Mouse (Mus musculus): ENCODE results near the gene Lrmda. TPM values are rescaled to one million over a fixed set of nuclear protein-coding genes. Genes with fewer than 3 reads are reported as not detected.

Lrmda gene
- polyA plus RNA-seq, 1 experiment from 2014 or later, result 1.8 TPM

GRCm38 (mm10) chr14:22899312-22899711 is 879.8 kb downstream of the Lrmda start:
- Histone ChIP-seq H3K4me1 (replicated peaks; ENCODE audit: control insufficient read depth, insufficient read depth, low read length) (no peaks in the 10 kb centered on the region), H3K27ac (ENCODE audit: low read depth, low read length) (no peak overlapping the region), H3K36me3 (ENCODE audit: control insufficient read depth, insufficient read depth) (no peaks in the 10 kb centered on the region), H3K9me3 (ENCODE audit: control insufficient read depth) (no peaks in the 10 kb centered on the region), H3K4me2 (replicated peaks; ENCODE audit: low read depth) (no peak overlapping the region), H3K27me3 (replicated peaks; ENCODE audit: control insufficient read depth, insufficient read depth, low read length) (no peaks in the 10 kb centered on the region), H3K4me3 (ENCODE audit: low read depth, low read length) (no peak overlapping the region), H3K9ac (ENCODE audit: low read depth, low read length) (no peak overlapping the region)
- no peak for ATAC-seq
- no peak for TF ChIP-seq CTCF (IDR thresholded peaks at IDR 0.05; ENCODE audit: low read depth)
- 96% methylated on average over 1 of the region's 1 CpGs for WGBS

GRCm38 (mm10) chr14:22902116-22902515 is 882.6 kb downstream of the Lrmda start:
- H3K36me3 ChIP-seq (ENCODE audit: control insufficient read depth, insufficient read depth), result no peaks in the 10 kb centered on the region
- H3K4me2 ChIP-seq (replicated peaks; ENCODE audit: low read depth), result no peak overlapping the region
- WGBS, result 100% methylated on average over 1 of the region's 1 CpGs
- no peak overlapping the region for H3K27ac ChIP-seq (ENCODE audit: low read depth, low read length)
- no peak for ATAC-seq
- H3K4me3 ChIP-seq (ENCODE audit: low read depth, low read length), result no peak overlapping the region
- H3K9ac ChIP-seq (ENCODE audit: low read depth, low read length), result no peak overlapping the region
- no peaks in the 10 kb centered on the region for H3K9me3 ChIP-seq (ENCODE audit: control insufficient read depth)
- no peak for TF ChIP-seq CTCF (IDR thresholded peaks at IDR 0.05; ENCODE audit: low read depth)
- no peaks in the 10 kb centered on the region for H3K4me1 ChIP-seq (replicated peaks; ENCODE audit: control insufficient read depth, insufficient read depth, low read length)
- no peaks in the 10 kb centered on the region for H3K27me3 ChIP-seq (replicated peaks; ENCODE audit: control insufficient read depth, insufficient read depth, low read length)

- Histone ChIP-seq H3K9me3 (ENCODE audit: control insufficient read depth) (no peaks in the 10 kb centered on the region), H3K36me3 (ENCODE audit: control insufficient read depth, insufficient read depth) (no peaks in the 10 kb centered on the region), H3K27me3 (replicated peaks; ENCODE audit: control insufficient read depth, insufficient read depth, low read length) (no peaks in the 10 kb centered on the region), H3K4me3 (ENCODE audit: low read depth, low read length) (no peak overlapping the region), H3K9ac (ENCODE audit: low read depth, low read length) (no peak overlapping the region), H3K4me1 (replicated peaks; ENCODE audit: control insufficient read depth, insufficient read depth, low read length) (no peaks in the 10 kb centered on the region), H3K4me2 (replicated peaks; ENCODE audit: low read depth) (no peak overlapping the region), H3K27ac (ENCODE audit: low read depth, low read length) (no peak overlapping the region)
- ATAC-seq, result no peak
- WGBS, result 91% methylated on average over 2 of the region's 2 CpGs
- no peak for TF ChIP-seq CTCF (IDR thresholded peaks at IDR 0.05; ENCODE audit: low read depth)
Measured at GRCm38 (mm10) chr14:22902914-22903313, 883.4 kb downstream of the Lrmda start.

GRCm38 (mm10) chr14:22905741-22906667 is 886.5 kb downstream of the Lrmda start:
- H3K4me3 ChIP-seq (ENCODE audit: low read depth, low read length), result no peak overlapping the region
- no peak overlapping the region for H3K27ac ChIP-seq (ENCODE audit: low read depth, low read length)
- 77% methylated on average over 7 of the region's 7 CpGs for WGBS
- no peaks in the 10 kb centered on the region for H3K36me3 ChIP-seq (ENCODE audit: control insufficient read depth, insufficient read depth)
- no peaks in the 10 kb centered on the region for H3K4me1 ChIP-seq (replicated peaks; ENCODE audit: control insufficient read depth, insufficient read depth, low read length)
- no peaks in the 10 kb centered on the region for H3K27me3 ChIP-seq (replicated peaks; ENCODE audit: control insufficient read depth, insufficient read depth, low read length)
- H3K9ac ChIP-seq (ENCODE audit: low read depth, low read length), result no peak overlapping the region
- no peaks in the 10 kb centered on the region for H3K9me3 ChIP-seq (ENCODE audit: control insufficient read depth)
- no peak overlapping the region for H3K4me2 ChIP-seq (replicated peaks; ENCODE audit: low read depth)
- ATAC-seq, result no peak
- no peak for TF ChIP-seq CTCF (IDR thresholded peaks at IDR 0.05; ENCODE audit: low read depth)

GRCm38 (mm10) chr14:22906716-22907115 is 887.2 kb downstream of the Lrmda start:
- H3K9me3 ChIP-seq (ENCODE audit: control insufficient read depth), result no peaks in the 10 kb centered on the region
- no peaks in the 10 kb centered on the region for H3K27me3 ChIP-seq (replicated peaks; ENCODE audit: control insufficient read depth, insufficient read depth, low read length)
- no peak for TF ChIP-seq CTCF (IDR thresholded peaks at IDR 0.05; ENCODE audit: low read depth)
- no peak overlapping the region for H3K4me2 ChIP-seq (replicated peaks; ENCODE audit: low read depth)
- H3K27ac ChIP-seq (ENCODE audit: low read depth, low read length), result no peak overlapping the region
- no peaks in the 10 kb centered on the region for H3K36me3 ChIP-seq (ENCODE audit: control insufficient read depth, insufficient read depth)
- WGBS, result 68% methylated on average over 4 of the region's 4 CpGs
- H3K4me1 ChIP-seq (replicated peaks; ENCODE audit: control insufficient read depth, insufficient read depth, low read length), result no peaks in the 10 kb centered on the region
- H3K4me3 ChIP-seq (ENCODE audit: low read depth, low read length), result no peak overlapping the region
- no peak overlapping the region for H3K9ac ChIP-seq (ENCODE audit: low read depth, low read length)
- ATAC-seq, result no peak

GRCm38 (mm10) chr14:22907221-22907620 is 887.7 kb downstream of the Lrmda start:
- Histone ChIP-seq H3K9me3 (ENCODE audit: control insufficient read depth) (no peaks in the 10 kb centered on the region), H3K9ac (ENCODE audit: low read depth, low read length) (no peak overlapping the region), H3K4me2 (replicated peaks; ENCODE audit: low read depth) (no peak overlapping the region), H3K4me1 (replicated peaks; ENCODE audit: control insufficient read depth, insufficient read depth, low read length) (no peaks in the 10 kb centered on the region), H3K4me3 (ENCODE audit: low read depth, low read length) (no peak overlapping the region), H3K27me3 (replicated peaks; ENCODE audit: control insufficient read depth, insufficient read depth, low read length) (no peaks in the 10 kb centered on the region), H3K36me3 (ENCODE audit: control insufficient read depth, insufficient read depth) (no peaks in the 10 kb centered on the region), H3K27ac (ENCODE audit: low read depth, low read length) (no peak overlapping the region)
- no peak for ATAC-seq
- TF ChIP-seq CTCF (IDR thresholded peaks at IDR 0.05; ENCODE audit: low read depth), result no peak
- WGBS, result 67% methylated on average over 4 of the region's 4 CpGs

All from intestine, postnatal 0 days (tissue).